Mouse (Mus musculus): ENCODE data around the gene Cfl1.

The Cfl1 gene

DNA sequence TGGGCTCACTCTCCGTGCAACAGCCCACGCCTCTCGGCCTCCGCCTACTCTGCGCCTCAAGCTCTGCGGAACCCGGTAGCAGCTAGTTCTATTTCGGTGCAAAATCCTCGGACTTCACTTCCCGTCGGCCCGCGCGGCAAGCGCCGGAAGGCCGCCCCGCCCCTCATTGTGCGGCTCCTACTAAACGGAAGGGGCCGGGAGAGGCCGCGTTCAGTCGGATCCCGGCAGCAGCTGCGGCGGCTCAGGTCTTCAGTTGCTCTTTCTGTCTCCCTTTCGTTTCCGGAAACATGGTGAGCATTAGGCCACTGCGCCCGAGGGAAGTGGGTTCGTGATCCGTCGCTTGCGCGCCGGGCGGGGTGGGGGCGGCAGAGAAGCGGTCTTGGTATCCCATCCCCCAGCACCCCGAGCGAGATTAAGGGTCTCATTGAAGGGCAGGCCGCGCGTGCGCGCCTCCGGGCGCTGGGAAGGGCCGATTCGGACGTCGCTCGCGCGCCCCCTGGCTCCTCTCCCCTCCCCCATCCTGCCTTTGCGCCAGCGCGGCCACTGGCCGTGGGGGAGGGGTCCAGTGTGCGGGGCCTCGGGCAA, at the start of gene Cfl1:
Cfl1 (plus strand) TSS at position 143 of the 585 bp plus-strand sequence.
- peak; percentile 96 for DNase-seq

DNA sequence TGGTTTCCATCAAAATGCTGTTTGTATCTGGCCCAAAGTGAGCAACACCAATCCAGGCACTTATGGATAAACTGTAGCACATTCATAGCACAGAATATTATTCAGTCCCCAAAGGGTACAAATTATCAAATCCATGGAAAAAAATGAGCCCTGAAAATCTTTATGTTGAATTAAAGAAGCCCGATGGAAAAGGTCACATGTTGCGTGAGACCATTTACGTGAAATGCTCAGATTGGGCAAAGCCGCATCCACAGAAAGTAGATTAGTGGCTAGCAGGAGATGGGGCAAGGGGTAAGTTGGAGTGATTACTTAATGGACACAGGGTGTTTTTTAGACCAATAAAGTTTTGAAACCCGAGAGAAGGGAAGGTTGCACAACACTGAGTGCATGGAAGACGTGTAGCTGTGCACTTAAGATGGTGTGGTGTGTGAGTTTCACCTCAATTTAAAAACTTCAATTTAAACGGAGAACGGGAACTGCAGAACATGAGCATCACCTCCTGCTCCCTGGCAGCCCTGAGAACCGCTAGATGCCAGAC, 45.8 kb upstream of the Cfl1 start:
- no peak for DNase-seq

DNA sequence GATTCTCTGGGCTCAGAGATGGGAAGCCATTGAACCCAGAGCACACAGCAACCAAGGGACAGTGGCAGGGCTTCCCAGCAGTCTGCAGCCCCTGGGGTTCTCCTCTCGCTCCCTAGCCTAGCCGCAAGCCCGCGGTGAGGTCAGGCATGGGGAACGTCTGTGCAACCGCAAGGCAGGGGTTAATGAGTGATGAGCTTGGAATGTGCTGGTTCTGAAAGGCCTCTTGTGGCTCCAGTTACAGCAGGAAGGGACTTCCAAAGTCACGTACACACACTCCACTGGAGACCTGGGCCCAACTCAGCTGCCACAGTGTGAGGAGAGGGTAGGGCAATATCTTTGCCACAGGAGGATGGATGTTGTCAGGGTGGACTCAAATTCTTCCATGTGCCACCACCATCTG, 45.3 kb upstream of the Cfl1 start:
- no peak for DNase-seq

DNA sequence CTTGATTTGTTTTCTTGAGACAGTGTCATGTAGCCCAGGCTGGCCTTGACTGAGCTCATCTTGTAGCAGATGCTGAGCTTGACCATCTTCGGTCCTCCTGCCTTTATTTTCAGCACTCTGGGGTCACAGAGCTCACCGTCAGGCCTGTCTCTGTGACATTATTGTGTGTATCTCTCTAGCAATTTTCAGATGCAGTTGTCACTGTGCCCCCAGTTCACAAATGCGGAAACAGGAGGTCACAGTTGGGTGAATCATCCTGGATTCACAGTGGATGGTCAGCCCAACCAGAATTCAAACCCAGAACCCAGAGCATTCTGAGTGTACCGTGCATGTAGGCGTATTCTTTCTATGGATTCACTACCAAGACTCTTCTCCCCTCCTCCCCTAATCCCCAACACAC, 44.5 kb upstream of the Cfl1 start:
- DNase-seq, result no peak

DNA sequence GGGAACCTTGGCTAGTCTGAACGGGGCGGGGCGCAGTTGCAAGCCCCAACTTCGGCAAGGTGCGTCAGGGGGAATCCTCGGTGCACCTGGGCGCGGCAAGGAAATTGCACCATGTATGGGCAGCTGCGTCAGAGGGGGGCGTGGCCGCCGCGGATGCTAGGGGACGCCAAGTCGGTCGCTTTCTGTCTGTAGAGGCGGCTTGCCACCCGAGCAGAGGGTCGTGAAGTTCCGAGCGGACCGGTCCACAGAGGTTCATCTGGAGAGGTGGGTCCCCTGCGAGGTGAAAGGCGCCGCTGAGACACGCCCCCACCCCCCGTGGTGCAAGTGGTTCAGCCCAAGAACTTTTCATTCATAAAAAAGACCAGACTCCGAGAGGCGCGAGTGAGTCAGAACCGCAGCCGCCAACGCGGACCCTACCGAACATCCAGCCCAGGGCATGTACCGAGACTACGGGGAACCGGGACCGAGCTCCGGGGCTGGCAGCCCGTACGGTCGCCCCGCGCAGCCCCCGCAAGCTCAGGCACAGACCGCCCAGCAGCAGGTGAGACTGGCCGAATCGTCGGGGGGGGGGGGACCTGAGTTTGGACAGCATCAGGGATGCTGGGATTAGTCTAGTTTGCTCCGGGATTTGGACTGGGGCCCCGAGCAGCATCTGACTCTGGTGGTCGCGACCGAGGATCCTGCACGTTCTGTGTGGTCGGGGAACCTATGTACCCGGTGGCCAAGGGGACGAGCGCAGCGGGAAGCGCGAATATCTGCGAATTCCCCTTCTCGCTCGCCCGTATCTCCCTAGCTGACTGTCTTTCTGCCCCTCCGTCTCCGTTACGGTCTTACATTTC, 42.5 kb upstream of the Cfl1 start, which contains the start of gene Fosl1:
Fosl1 (plus strand) TSS at position 33 of the 839 bp plus-strand sequence.
- DNase-seq, result no peak

DNA sequence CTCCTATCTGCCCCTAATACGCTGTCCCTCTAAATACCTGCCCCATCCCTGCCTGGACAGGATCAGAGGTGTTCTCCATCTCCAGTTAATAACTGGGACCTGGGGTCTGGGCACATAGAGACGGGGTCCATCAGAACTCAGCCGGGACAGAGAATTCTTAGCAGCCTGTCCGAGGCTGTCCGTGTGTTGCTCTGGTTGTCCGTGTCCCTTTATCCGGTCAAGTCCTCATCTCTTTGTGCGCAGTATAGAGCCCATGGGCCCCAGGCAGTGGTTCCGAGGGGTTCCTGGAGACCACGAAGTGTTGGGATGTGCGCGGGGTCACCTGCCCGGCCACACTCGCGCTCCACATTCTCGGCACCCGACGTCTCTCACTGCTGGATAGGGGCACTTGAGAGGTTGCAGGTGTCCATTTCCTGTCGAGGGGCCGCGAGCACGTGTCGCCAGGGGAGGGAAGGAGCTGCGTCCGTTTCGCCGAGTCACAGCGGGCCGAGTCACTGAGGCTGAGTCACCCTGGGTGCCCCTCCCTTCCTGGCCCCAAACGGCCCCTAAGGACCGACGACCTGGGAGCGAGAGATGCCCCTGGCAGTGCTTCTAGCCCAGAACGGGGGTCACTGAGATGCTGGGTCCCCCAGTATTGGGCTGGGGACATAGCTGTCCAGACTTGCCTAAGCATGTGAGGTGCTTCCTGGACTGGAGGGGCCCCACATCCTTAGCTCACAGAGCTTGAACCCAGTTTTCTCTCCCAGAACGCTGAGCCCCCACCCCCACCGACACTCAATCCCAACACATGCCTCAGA, 41.7 kb upstream of the Cfl1 start:
- DNase-seq, result no peak

DNA sequence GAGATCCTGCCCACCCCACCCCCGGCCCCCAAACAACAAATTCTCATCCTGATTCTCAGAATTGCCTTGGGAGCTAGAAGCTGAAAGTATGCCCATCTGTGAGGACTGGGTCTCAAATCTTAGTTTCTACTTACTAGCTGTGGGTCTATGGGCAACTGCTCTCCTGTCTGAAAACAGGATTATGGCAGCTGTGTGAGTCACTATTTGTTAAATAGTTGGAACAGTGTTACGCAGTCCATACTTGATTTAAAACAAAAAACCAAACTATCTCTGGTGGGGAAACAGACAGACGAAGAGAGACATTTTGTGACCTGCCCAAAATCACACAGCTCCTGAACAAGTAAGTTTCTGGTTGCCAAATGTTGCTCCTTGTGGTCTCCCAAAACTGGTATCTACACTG, 40.6 kb upstream of the Cfl1 start:
- DNase-seq, result no peak

DNA sequence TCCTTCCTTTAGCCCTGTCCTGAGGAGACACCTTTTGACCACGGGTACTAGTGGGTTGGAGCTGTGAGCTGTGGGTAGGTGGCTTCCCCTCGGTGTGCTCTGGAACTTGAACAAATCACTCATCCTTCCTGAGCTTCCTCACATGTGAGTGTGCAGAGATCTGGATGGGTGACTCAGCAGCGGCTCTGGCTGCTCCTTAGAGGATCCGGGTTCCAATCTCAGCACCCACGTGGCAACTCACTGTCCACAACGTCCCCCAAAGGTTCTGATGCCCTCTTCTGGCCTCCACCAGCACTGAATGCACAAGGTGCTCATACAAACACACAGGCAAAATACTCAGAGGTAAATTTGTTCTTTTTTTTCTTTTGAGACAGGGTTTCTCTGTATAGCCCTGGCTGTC, 38.5 kb upstream of the Cfl1 start:
- no peak for DNase-seq

DNA sequence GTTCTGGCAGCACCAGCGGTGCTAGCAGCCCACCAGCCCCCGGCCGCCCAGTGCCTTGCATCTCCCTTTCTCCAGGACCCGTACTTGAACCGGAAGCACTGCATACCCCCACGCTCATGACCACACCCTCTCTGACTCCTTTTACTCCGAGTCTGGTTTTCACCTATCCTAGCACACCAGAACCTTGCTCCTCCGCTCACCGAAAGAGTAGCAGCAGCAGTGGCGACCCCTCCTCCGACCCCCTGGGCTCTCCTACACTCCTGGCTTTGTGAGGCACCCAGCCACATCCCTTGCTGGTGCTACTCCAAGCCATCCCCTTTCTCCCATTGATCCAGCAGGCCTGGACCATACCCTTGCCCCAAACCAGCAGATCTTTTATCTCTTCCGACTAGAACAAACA, 35.2 kb upstream of the Cfl1 start:
- no peak for DNase-seq

DNA sequence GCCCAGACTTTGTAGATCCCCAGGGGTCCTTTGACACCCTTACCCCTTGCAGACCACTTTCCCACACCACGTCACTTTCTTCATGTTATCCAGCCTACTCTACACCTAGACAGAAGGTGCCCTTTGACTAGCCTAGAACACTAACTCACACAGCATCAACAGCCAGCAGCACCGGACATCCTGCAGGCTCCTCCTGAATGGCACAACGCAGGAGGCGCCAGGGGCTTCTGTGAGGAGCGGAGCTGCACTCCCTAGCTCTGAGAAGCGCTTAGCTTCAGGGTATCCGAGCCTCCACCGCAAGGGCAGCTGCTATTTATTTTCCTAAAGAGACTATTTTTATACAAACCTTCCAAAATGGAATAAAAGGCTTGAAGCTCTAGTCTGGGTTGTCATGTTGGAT, 34.7 kb upstream of the Cfl1 start:
- DNase-seq, result no peak

DNA sequence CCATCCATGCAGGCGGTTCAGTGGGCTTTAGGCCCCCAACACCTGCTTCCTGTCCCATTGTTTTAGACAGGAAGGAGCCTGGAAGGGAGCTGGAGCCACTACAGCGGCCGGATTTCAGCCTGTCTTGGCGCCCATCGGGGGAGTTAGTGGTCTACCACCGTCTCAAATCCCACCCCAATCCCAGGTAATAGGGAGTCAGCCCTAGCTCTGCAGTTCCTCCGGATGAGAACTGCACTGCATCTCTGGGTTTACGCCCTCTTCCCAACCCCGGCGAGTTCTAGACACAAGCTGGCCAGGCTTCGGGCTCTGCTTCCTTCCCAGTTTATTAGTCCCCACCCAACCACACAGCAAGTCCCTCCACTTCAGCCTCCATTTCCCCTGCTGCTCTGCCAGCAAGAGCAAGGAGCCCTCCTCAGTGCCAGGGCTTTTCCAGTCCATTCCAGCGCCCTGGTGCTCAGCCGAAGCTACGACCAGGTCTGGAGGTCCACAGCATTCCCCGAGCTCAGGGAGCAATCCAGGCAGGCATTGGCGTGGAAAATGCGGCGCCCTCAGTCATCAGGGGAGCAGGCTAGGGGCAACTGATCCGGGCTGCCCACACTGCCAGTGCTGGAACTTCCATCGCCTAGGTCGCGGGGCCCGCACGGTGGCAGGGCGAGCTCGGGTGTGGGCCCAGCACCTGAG, 33.9 kb upstream of the Cfl1 start:
- no peak for DNase-seq

DNA sequence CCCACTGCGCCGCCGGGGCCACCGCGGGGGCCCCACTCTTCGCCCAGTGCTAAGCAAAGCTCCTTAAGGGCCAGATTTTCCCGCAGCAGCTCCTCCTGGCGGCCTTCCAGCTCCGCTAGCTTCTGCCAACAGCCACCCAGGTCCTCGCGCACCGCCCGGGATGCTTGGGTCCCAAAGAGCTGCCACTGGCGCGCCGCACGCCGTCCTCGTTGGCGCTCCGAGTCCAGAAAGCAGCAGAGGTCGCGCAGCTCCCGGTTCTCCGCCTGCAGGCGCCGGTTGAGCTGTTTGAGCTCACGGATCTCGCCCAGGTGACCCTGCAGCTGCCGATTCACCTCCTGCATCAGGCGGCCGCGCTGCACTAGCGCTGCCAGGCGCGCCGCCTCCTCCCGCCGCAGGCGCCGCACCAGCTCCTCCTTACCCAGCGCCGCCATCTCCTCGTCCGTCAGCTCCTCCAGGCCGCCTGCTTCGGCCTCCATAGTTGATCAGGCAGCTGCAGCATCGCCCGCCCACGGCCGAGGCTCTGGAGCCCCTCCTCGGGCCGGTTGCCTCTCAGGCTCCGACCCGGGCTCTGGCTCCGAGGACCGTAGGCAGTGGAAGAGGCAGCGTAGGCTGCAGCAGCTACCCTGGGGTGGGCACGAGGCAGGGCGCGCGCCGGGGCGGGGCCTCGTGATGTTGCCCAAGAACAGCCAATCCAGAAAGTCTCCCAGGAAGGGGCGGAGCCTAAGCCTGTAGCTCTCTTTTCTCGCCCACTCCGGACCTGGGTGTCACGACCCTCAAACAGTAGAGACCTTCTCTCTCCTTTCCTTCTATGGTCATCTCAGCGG, 33.1 kb upstream of the Cfl1 start:
- peak; percentile 97 for DNase-seq

DNA sequence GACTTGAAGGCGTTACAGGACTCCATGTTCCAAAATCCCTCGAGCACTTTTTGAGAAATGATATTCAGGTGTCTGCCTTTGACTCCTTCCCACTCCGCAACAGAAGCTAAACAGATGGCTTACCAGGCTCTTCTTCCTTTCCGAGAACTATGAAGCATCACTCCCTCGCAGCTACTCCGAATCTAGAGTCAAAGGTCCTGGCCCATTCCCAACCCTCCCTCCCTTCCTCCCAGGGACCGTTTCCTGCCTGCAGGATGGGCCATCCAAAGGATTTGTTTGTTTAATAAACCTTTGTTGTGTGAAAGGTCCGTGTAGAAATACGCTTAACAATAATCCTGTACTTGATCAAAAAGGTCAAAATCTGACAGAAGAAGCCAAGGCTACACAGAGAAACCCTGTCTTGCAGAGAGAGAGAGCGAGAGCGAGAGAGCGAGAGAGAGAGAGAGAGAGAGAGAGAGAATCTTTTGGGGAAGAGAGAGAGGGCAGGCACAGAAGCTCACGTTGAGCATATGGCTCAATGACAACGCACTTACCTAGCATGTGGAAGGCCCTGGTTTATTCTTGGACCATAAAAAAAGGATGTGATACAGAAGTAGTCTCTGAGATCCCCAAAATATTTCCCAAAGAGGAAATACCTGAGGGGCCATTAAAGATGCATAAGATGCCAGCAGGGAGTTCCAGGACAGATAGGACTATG, 32.4 kb upstream of the Cfl1 start, which contains the start of gene Ccdc85b:
Ccdc85b (minus strand) TSS at position 149 of the 697 bp plus-strand sequence.
- no peak for DNase-seq

DNA sequence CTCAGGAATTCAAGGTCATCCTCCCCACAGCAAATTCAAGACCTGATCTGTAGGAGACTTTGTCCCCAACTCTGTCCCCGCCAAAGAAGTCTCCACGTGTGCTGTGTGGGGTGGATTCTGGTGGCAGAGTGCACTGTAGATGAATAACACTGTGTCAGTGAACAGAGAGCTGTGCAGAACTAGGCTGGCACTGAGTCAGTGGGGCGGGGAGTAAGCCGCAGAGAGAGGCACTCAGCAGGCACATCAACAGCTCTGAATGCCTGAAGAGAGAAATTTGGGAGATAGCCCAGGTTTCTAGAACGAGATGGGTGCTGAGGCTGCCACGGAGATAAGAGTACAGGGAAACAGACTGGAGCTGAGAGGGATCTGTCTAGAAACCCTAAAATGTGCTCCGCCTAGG, 31.2 kb upstream of the Cfl1 start:
- peak; percentile 81 for DNase-seq

DNA sequence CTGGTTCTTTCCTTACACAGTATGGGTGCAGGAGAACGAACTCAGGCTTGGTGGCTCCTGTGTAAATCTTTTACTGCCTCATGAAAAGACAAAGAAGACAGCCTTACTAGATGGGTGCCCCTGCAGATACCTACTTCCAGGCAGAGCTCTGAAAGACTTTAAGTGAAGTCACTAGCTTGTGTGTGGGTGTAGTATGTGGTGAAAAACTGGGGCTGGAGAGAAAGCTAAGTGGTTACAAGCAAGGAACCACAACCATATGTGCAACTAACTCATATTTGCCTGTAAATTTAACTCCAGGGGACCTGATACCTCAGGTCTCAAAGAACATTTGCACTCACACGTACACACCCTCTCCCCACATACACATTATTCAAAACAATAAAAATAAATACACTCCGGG, 30.4 kb upstream of the Cfl1 start:
- no peak for DNase-seq

DNA sequence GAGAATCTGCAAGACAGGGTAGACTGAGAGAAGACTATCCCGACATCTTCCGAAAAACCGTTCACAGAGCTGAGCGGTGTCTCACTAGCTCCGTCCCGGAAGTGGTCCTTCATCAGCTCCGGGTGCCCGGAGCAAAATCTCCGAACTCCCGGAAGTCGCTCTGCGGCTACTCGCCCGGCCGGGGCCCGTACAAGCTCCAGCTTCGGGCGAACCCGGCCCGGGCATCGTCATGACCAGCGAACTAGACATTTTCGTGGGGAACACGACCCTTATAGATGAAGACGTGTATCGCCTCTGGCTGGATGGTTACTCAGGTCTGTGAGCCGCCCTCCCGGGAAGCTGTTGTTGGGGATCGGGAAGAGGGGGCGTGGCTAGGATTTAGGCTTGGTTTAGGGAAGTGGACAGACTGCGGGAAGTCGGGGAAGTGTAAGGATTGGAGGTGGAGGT, 29.8 kb upstream of the Cfl1 start, which contains the start of gene Fibp:
Fibp (plus strand) TSS at position 151 of the 447 bp plus-strand sequence.
- peak; percentile 82 for DNase-seq

DNA sequence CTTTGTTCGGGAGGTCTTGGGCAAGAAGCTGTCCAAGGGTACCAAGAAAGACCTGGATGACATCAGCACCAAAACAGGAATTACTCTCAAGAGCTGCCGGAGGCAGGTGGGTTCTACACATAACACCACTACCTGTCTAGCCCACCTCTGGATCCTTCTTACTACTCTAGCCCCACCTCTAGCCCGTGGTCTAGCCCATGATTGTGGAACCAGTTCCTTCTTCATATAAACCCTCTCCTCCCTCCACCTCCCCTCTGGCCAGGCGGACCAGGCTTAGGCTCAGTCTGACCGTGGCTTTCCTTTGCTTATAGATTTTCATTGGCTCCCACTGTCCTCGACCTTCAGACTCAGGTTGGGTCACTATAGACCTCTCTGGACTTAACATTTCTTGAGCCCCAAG, 28.8 kb upstream of the Cfl1 start:
- DNase-seq, result no peak

DNA sequence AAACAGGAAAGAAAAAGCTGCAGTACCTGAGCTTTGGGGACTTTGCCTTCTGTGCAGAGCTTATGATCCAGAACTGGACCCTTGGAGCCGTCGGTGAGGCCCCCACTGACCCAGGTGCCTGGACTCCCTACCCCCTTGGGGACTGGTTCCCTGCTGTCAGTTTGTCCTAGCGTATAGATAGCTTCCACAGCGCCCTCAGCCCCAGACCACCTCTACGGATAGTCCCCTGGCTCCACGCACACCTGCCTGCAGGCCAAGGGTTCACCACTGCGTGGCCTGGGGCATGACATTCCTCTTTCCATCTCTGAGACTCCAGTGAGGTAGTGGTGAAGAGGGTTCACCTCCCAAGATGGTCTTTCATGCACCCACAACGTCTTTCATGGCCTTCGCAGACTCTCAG, 27.0 kb upstream of the Cfl1 start:
- no peak for DNase-seq

DNA sequence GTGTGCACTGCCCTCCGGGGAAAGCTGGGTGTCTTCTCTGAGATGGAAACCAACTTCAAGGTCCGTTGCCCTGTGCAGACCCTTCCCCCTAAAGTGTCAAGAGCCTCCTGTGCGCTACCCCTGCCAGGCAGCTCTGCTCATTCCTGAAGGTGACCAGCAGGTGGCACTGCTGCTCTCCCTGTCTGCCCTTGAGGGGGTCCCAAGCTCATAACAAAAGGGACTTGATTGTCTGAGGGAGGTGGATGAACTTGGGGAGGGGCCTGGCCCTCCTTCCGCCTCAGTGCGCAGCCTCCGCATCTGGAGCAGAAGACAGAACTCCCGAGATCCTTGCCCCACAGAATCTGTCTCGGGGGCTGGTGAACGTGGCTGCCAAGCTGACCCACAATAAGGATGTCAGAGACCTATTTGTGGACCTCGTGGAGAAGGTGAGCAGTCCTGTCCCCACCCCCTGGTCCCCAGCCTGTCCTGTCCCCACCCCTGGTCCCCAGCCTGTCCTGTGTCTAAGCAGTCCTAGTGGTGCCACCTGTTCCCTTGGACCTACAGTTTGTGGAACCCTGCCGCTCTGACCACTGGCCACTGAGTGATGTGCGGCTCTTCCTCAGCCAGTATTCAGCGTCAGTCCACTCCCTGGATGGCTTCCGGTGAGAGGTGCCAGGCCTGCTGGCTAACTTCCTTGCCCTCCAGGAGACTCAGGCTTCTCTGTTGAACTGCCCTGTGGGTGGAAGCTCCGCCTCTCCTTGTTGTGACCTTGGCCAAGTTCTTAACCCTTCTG, 26.3 kb upstream of the Cfl1 start:
- DNase-seq, result no peak

DNA sequence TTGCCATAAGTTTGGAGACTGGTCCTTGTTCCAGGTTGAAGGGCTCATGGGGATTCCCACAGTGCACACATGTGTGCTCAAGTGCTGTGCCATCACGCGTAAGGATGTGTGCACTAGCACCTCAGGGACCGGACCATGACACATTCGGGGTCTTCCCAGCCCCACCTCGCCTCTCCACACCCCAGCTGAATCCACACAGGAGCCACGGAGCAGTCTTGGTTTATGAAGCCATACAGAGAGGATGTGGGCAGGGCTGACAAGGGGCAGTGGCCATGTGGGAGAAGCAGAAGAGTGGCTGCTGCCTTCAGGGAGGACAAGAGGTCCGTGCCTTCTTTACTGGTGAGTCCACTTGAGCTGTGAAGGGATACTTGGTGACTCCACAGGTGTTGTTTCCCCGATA, 25.2 kb upstream of the Cfl1 start:
- DNase-seq, result no peak
